Mouse (Mus musculus) MEL (cell line): ENCODE measurements around the gene Galnt2.

Source experiments
- E2F4 ChIP-seq: IDR thresholded peaks from 2 replicates; pipeline ENCODE4 v1.6.1; 2011; ENCODE audit warnings: low read depth, low read length, improper control_type of control experiment, borderline replicate concordance
- EP300 ChIP-seq, 2 experiments: IDR thresholded peaks; 2 replicates each; pipeline ENCODE4 v1.6.1; 2011; ENCODE audit warnings: improper control_type of control experiment in 2 of 2, low read length in 2 of 2, low read depth in 1 of 2, mild to moderate bottlenecking in 1 of 2
- MAFK ChIP-seq: IDR thresholded peaks from 2 replicates; pipeline ENCODE4 v1.6.1; 2011; ENCODE audit warnings: low read depth, mild to moderate bottlenecking, low read length, improper control_type of control experiment, borderline replicate concordance
- NELFE ChIP-seq: IDR thresholded peaks from 2 replicates; pipeline ENCODE4 v1.6.1; 2011; ENCODE audit warnings: low read depth, low read length, improper control_type of control experiment
- NRF1 ChIP-seq: IDR thresholded peaks from 2 replicates; pipeline ENCODE4 v1.6.1; 2014; ENCODE audit warnings: low read depth, mild to moderate bottlenecking, inconsistent platforms, low read length, improper control_type of control experiment, moderate library complexity; ENCODE audit not compliant: poor library complexity, insufficient read depth, severe bottlenecking
- SMC3 ChIP-seq: IDR thresholded peaks from 2 replicates; pipeline ENCODE4 v1.6.1; 2011; ENCODE audit warnings: low read depth, low read length, improper control_type of control experiment
- ZMIZ1 ChIP-seq: IDR thresholded peaks from 2 replicates; pipeline ENCODE4 v1.6.1; 2012; ENCODE audit warnings: low read depth, mild to moderate bottlenecking, inconsistent platforms, low read length, improper control_type of control experiment, moderate library complexity

- no peak for TF ChIP-seq EP300 (IDR thresholded peaks at IDR 0.05; ENCODE audit: low read depth in 1 of 2, low read length in 2 of 2)
- no peak for TF ChIP-seq SMC3
- no peak for TF ChIP-seq MAFK
- TF ChIP-seq NELFE, result no peak
- no peak for TF ChIP-seq E2F4
- TF ChIP-seq ZMIZ1, result no peak
- no peak for TF ChIP-seq NRF1
Measured at GRCm38 (mm10) chr8:124379289-124379688, 148.1 kb downstream of the Galnt2 start.
